Mouse (Mus musculus) gastrocnemius, adult 18-20 months (tissue): ENCODE results near the gene Noxa1. TPM values are rescaled to one million over a fixed set of nuclear protein-coding genes. Genes with fewer than 3 reads are reported as not detected.

Experiments
- DNase-seq: peaks from one replicate; pipeline ENCODE4 v3.0.0; 2021; ENCODE audit warnings: low spot score
- long read RNA-seq, 2 experiments: library from polyadenylated mRNA; stranded (forward); transcript quantifications; one replicate each; pipeline ENCODE4 v2.0.0; 2021
- total RNA-seq, 2 experiments: library from RNA; stranded (reverse); gene quantifications; 2 replicates each; pipeline ENCODE4 v1.2.3; 2021

Gene Noxa1
- not detected for total RNA-seq
- long read RNA-seq, experiment 1: 0 reads
- long read RNA-seq, experiment 2: 0 reads

DNA sequence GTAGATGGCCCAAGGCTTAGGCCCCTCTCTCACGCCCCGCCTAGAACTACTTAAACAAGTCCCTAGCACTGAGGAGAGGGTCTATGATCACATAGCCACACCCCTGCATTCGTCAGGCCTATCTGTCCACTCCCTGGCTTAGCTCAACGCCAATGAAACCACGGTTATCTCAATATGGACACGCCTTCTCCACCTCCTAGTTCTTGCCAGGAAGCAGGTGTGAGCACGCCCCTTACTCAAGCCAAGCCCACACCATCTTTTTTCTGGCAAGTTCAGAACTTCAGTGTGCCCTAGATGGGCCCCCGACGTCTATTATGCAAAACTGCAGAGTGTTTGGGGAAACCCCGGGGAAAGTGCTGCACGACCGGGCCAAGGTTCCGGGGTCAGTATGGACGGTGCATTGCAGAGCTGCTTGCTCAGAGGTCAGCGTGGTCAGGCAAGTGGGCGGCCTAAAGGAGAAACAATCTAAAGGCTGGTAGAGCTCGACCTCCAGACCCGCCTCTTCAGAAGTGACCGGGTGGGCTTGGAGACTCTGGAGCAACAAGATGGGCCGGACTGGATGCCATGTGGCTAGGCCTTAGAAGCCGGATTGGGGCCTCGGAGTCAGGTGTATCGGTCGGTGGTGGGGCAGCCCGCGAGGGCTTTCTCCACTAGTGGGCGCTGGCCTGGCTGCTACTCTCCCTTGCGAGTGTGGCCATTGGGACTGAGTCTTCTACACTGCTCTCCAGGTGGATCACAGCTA, at the start of gene Noxa1:
Gene Noxa1, minus strand, starts transcription at position 41 of the 742 bp plus-strand sequence.
- no peak for DNase-seq

DNA sequence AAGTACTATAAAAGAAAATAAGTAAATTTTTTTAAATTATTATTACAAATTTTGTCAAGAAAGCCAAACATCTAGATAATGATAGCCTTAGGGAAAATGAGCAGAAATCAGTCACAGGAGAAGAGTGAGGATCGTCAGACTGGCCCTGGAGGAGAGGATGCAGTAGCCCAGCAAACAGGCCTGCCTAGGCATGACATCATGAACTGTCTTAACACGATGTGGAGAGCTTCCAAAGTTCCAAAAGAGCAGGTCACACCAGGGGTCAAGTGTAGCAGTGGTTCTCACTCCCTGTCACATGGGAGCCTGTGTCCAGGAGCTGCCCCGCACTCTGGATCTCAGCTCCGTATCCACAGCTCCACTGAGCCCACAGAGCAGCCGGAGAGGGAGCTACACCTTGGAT, 47.0 kb upstream of the Noxa1 start:
- DNase-seq: no peak

DNA sequence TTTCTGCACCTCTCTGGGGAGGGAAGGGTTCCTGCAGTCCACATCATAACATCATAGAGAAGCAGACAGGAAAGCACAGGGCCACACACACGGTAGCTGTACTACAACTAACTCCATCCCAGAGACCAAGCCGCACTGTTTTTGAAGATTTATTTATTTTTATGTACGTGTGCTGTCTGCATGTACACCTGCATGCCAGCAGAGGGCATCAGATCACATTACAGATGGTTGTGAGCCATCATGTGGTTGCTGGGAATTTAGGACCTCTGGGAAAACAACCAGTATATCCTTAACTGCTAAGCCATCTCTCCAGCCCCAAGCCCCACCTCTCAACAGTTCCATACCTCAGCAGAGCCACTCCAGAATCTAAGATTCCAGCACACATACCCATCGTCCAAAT, 46.2 kb upstream of the Noxa1 start:
- no peak for DNase-seq

DNA sequence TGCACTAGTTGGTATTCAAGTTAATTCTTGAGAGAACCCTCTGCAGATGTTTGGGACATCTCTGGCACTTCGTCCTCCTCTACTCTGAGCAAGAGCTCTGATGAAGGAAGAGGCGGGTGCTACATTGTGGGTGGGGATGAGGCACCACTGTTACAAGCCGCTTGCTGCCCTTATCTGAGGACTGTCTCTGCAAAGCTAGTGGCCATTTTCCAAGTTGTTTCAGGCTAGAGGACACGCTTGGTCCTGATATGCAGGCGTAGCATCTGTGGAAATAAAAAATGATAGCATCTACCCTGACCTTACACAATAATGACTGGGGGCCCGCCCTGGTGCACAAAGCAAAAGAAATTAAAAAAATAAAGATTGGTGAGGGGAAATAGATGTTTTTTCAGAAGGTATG, 42.9 kb upstream of the Noxa1 start:
- DNase-seq: no peak

DNA sequence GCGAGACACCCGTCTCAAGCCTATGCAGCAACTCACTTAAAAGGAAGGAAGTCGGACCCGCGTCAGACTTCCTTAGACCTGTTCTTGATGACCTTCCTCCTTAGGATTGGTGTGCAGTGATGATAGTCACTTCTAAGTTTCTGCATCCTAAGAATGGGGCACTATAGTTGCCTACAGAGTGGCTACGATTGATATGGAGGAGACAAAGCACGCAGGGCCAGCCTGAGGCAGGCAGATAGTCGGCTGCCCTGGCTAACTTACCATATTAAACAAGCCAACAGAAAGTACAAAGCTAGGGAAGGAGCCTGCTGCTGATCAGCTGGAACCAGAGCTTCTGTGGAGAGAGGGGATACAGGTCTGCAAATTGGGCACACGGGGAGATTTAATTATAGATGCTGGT, 36.7 kb upstream of the Noxa1 start:
- no peak for DNase-seq

DNA sequence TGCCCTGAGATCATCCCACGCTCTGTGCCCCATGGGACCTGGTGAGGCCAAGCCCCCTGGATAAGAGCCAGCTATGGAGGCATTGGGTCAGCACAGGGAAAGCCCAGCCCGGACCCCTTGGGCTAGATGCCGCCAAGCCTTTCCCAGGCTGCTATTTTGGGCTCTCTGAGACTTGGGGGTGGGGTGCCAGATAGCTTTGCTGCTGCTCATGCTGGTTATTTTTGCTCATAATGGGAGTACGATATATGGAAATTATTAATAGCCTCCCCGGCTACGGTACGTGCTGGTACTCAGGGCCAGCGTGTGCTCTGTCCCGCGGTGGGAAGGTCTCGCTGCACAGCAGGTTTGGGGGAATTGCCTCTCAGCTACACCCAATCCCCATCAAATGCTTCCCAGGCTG, 33.1 kb upstream of the Noxa1 start:
- DNase-seq: peak; percentile 57

DNA sequence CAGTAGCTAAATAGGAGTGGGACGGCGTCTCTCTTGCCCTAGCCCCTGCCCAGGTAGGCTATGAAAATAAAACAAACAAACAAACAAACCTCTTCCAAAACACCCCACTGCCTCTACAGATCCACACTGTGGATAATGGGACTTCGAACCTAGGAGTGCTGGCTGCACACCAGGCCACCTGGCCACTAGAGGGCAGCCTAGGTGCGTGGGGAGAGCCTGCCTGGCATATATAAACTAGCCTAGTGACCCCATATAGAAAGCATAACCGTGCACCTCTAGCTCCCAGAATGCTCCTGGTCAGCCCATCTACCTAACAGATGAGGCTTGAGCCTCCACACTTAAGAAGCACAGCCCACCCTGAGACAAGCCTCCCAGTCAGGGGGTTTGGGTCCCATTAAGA, 32.3 kb upstream of the Noxa1 start:
- DNase-seq: peak; percentile 69

DNA sequence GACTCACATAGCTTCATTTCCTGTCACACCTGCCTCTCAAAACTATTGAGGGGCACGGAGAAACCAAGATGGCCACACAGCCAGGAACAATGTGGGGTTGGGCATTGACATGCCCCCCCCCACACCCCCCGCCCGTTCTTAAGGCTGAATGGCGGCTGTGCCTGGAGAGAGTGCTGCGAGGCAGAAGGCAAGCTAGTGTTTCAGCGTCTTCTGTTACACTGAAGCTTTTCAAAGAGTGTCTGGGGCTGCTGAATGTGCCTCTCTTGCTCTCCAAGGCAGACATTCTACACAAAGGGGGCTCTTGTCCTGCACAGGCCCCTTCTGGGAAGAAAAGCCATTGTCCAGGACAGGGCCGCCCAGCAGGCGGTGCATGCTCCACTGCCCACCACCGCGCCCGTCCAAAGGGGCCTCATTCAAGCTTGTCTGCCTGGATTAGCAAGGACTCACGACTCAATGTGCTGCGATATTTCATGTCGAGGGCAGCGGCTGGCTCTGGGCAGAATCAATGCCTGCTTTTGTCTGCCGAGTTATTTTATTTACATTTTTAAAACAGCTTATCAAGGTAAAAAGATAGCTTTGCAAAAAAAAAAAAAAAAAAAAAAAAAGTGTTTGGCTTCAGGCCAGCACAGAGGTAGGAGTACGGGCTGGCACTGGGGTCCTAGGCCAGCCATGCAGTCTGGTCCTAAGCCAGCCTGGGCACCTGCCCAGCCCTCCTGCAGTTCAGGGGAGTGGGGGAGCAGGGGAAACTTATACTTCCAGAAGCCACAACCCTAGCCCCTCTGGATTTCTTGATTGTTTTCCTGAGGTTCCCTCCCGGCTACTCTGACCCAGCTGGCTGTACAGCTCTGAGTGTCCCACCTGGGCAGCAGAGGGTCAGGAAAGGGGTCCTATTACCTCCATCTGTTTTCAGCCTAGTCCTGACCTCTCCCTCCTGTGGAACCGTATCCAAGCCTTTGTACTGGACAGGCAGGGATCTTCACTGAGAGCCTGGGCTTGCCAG, 31.4 kb upstream of the Noxa1 start:
- no peak for DNase-seq

DNA sequence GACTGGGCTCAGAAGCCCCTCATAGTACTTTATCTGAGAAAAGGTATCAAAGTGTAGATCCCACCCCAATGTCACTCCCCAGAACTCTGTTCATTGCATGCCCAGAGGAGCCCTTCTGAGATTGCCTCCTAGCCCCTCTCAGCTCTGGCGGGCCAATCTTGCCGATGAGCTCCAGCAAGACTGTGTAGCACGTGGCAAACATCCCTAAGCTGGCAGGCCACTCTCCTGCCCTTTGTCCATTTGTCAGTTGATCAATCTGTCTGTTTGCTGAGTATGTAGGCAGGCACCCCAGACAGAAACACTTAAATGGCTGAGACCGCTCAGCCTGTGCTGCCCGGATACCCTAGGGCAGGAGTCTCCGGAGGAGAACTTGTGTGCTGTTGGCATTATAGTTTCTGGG, 30.2 kb upstream of the Noxa1 start:
- no peak for DNase-seq

DNA sequence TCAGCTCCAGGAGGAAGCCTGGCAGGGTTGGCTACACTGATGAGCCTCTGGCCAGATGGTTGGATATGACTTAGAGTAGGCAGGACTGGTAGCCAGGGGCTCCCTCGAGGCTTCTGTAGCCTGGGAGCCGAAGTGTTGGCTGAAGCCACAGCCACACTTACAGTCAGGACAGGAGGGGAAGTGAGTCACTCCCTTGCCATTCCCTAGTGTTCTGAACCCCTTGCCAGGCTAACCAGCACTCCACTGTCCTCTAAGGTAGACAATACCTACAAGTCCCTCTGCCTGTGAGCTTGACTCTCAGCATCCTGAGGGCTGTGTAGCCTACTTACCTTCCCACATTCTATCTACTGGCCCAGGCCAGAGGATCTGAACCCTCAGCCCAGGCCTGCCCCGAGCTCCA, 29.5 kb upstream of the Noxa1 start:
- DNase-seq: no peak

DNA sequence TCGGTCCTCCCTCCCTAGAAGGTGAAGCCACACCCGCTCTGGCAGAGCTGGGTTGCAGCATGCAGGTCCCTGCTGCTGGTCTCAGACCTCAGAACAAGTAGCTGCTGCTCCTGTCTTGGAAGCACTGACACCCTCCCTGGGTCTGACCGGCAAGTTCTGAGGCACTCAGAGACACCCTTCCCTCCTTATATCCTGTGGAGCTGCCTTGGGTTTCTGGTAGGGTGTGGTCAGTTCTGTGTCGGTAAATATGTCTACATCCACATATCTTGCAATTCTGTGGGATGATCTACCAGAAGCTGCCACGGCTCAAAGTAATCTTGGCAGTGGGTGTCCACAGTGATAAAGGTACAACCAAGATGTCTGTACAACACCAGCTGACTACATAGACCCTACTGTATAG, 28.6 kb upstream of the Noxa1 start:
- DNase-seq: no peak

DNA sequence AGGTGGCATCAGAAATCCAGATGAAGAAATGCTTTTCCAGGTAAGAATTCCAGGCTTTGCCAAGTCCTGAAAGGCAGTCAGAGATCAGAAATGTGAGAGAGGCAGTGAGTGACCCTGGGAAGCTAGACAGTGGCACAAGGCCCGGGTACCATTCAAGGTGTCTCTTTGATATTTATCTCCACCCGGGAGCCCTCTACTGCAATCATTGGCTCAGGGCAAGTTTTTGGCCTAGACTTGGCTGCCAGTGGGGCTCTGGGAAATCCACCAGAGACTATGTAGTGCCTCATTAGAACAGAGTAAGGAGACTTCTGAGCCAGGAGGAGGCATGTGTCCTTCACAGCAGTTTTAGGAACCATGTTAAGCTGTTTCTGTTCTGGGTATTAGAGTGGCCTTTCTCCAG, 27.7 kb upstream of the Noxa1 start:
- no peak for DNase-seq

DNA sequence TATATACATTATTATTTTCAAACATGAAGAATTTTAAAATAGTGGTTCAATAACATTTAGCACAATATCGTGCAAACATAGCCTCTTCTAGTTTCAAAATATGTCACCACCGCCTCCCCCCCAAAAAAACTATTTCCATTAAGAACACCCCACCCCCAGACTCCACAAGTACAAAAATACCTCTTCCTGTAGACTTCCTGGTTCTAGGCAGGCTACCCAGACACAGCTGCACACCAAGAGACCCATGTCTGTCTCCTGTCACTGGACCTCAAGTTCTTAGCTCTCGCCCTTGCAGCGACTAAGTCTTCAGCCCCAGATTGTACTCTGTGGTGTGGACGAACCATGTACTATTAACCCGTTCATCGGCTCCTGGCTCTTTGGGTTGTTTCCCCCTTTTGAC, 26.0 kb upstream of the Noxa1 start:
- DNase-seq: no peak

DNA sequence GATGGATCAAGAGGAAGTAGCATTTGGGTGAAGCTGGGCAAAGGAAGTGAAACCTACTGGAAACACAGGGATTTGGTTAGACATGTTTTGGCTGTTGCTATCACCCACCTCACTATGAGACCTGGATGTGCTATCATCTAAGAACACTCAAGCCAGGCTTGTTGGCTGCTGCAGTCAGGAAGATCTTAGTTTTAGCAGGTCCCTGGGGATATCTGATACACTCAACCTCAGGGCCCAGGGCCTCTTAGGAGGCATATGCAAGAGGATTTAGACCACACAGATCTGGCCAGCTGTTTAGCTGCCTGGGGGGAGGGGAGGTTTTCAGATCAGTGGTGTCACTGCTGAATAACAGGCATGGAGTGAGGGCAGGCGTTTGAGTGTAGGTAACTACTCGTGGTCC, 20.5 kb upstream of the Noxa1 start:
- no peak for DNase-seq

DNA sequence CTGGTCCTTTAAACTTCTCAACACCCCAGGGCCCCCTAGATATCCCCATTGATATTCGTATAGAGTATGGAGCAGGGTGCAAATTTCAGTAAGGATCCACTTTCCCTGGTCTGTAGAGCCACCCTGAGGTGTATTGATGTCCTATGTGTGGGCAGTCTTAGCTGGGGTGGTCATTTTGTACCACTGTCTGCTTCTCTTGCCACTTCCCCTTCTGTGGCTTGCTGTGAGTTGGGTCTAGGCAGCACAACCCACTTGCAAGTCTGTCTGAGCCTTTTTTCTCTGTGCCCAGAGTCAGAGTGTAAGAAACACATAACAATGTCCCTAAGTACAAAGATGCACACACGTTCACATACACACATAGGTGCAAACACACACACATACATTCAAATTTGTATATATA, 19.4 kb upstream of the Noxa1 start:
- no peak for DNase-seq

DNA sequence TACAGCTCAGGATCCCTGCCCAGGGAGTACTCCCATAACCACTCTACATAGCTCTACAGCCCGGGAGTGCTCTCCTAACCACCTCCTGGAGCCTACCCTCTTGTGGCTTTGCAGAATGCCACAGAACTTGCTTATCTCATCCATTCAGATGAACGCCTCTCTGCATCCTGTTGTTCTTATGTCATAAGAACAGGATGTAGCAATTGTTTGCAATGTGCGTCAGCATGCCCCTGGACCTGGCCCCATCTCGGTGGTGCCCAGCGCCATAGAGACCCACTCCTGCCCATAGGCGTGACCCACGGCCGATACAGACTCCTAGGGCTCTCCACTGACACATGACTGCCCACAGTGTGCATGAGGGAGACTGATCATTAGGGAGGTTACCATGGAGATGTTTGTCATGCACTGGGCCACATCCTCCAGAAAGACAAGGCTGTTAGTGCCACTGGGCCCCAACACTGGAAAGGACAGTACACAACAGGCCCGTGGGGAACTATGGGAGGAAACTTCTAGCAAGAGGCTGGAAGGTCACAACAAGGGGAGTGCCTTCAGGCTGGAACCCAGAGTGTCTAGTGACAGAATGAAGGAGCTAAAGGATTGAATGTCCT, 16.3 kb upstream of the Noxa1 start:
- no peak for DNase-seq

DNA sequence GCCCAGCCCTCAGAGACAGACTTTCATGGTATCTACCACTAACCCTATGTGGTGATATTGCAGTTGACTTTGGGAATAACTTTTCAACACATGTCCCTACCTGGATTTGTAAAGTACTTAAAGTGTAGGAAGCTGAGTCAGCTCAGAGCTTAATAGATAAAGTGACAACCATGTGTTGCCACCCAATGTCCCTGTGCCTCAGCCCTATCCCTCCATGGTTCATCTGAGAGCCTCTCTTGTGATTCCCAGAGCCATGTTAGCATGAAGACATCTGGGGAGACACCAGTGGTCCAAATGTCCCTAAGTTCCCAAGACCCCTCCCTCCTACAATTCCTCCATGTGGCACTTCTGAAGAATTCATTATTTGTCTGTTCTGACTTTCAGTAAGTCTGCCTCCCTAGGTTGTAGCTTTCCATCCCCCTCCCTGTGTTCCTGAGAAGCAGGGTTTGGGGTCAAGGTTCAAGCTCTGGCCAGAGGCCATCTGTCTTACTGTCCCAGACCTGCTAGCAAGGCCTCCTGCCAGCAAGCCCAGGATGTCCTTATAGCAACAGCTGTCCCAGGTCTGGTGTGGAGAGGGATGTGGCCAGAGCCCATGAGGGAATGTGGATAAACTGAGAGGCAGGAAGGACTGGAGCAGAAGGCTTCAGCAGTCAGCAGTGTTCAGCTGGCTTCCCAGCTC, 15.7 kb upstream of the Noxa1 start:
- no peak for DNase-seq

DNA sequence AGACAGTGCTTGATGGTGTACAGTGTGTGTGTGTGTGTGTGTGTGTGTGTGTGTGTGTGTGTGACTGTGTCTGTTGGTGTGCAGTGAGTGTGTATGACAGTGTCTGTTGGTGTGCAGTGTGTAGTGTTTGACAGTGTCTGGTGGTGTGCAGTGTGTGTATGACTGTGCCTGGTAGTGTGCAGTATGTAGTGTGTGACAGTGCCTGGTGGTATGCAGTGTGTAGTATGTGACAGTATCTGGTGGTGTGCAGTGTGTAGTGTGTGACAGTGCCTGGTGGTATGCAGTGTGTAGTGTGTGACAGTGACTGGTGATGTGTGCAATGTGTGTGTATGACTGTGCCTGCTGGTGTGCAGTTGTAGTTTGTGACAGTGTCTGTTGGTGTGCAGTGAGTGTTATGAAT, 14.5 kb upstream of the Noxa1 start:
- no peak for DNase-seq

DNA sequence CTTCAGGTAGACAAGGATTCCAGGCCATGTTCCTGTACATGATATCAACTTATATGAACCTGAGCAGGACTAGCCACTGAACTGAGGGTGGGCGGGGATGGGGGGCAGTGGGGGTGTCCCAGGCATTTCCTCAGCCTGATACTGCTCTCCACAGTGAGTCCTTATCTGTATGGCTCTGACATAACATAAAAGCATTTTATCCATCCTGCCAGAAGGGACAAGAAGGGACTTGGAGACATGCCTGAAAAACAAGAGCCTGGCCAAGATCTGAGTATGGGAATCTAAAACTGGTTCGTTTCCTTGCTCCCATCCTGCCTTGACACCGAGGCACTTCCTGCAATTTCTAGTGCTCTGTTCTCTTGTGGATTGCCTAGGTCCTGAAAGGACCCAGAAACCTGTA, 11.1 kb upstream of the Noxa1 start:
- DNase-seq: no peak

DNA sequence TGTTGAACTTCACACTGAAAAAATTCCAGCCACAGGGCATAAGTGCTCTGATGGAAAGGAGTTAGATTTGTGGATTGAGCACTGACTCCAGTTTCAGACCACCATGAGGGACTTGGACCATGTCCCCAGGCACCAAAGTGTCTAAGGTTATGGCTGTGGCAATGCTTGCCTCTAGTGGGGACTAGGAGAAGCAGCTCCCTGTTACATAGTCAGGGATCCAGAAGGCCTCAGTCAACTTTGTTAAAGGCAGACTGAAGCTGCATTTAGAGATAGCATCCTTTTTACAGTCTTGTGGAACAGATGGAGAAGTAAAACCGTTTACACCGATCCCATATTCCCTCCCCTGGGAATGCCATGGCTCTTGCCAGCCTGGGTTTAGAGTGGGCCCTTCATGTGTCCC, 9.2 kb upstream of the Noxa1 start:
- no peak for DNase-seq

DNA sequence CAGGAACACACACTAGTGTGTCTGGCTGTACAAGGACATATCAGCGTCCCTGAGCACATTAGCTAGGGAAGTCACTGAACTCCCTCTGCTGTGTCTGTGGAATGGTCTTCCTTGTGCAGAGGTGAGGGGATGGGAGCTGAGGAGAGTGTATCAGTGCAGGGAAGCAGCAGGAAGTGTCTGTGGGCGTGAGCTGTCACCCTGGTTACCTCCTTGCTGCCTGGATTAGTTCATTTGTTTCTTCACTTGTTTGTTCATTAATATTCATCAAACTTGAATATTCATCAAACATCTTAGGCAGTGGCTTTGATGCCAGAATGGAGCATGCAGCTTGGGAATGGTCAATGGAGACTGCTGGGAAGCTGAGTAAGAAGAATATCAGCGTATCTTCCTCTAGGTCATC, 4.8 kb upstream of the Noxa1 start:
- no peak for DNase-seq

DNA sequence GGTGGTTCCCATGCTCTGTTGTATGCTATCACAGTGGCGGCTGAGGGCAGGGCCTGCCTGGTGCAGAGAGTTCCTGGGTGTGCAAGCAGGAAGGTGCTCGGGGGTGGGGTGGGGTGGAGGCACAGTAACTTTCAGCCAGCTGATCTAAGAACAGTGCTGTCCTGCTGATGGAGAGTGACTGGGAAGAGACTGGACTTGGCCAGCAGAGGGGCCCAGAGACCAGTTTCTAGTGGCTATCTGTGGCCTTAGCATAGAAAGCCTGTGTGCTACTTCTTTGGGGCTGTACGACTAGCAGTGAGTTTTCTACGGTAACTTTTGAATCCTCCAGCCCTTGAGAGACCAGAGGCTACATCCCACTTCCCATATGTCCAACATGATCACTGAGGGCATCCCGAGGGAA, 4.0 kb upstream of the Noxa1 start:
- no peak for DNase-seq
